ENCODE assay signal across 9 mouse cellular contexts in genomic region chr9:78787866-78788265, GRCm38 (mm10).
DNase-seq lines count a peak whose midpoint lies in the region; ATAC-seq and TF ChIP-seq lines count a peak whose summit lies in the region.
"Had no signal": no experiment of that assay in that cellular context is flagged by ENCODE, and none has a peak within 500 bp of the region (broad histone marks: within the 10 kb centered on the region; RNA-seq: fewer than 3 reads in every experiment).

No protein-coding gene starts in this region.

- H3K9ac ChIP-seq in ES-E14 (ENCODE audit: insufficient read depth, low read depth, low read length, poor library complexity, severe bottlenecking): no peak overlapping the region
- H3K9ac ChIP-seq in hindbrain, embryonic 13.5 days: no peak overlapping the region
- H3K9ac ChIP-seq in midbrain, postnatal 0 days (replicated peaks; ENCODE audit: low read length, poor library complexity, severe bottlenecking): no peak overlapping the region

- in situ Hi-C loops in ES-E14 (cut with MboI; ENCODE audit: low sequenced_read_pairs in 2 of 2, unreplicated experiment in 2 of 2): no loop called here

- H3K4me3 ChIP-seq in ES-E14 (ENCODE audit: insufficient read depth in 1 of 2, low read depth in 1 of 2, low read length in 2 of 2, poor library complexity in 1 of 2, severe bottlenecking in 1 of 2): no peak overlapping the region
- H3K4me3 ChIP-seq in hindbrain, embryonic 13.5 days: no peak overlapping the region
- H3K4me3 ChIP-seq in midbrain, postnatal 0 days (ENCODE audit: low read depth, low read length): no peak overlapping the region

- ATAC-seq in frontal cortex, adult (ENCODE audit: low TSS enrichment): peak; percentile 99
- peak; percentile 83 for ATAC-seq in hindbrain, embryonic 13.5 days (ENCODE audit: low FRiP score)
- ATAC-seq in midbrain, postnatal 0 days (ENCODE audit: low FRiP score): peak; percentile 82

- no peak overlapping the region for H3K27ac ChIP-seq in ES-E14 (ENCODE audit: insufficient read depth, low read depth, low read length, poor library complexity, severe bottlenecking)
- H3K27ac ChIP-seq in hindbrain, embryonic 13.5 days: no peak overlapping the region
- no peak overlapping the region for H3K27ac ChIP-seq in midbrain, postnatal 0 days (ENCODE audit: low read depth, low read length)

- 3% methylated on average over 1 of the region's 1 CpGs for WGBS in hindbrain, embryonic 13.5 days
- WGBS in midbrain, postnatal 0 days: 9% methylated on average over 1 of the region's 1 CpGs

- no peaks in the 10 kb centered on the region for H3K36me3 ChIP-seq in ES-E14 (ENCODE audit: control insufficient read depth, insufficient read depth, low read length, poor library complexity, severe bottlenecking)
- H3K36me3 ChIP-seq in hindbrain, embryonic 13.5 days: no peaks in the 10 kb centered on the region
- no peaks in the 10 kb centered on the region for H3K36me3 ChIP-seq in midbrain, postnatal 0 days (ENCODE audit: insufficient read depth, low read length)
- H3K36me3 ChIP-seq: G1E had no signal

- H3K27me3 ChIP-seq in hindbrain, embryonic 13.5 days: no peaks in the 10 kb centered on the region
- H3K27me3 ChIP-seq in midbrain, postnatal 0 days (ENCODE audit: insufficient read depth, low read length): no peaks in the 10 kb centered on the region

- no peaks in the 10 kb centered on the region for H3K4me1 ChIP-seq in ES-E14 (ENCODE audit: control insufficient read depth in 2 of 2, insufficient read depth in 2 of 2, low read length in 2 of 2, poor library complexity in 1 of 2)
- H3K4me1 ChIP-seq in hindbrain, embryonic 13.5 days (replicated peaks): no peaks in the 10 kb centered on the region
- no peaks in the 10 kb centered on the region for H3K4me1 ChIP-seq in midbrain, postnatal 0 days (ENCODE audit: insufficient read depth, low read length)

- H3K4me2 ChIP-seq in hindbrain, embryonic 13.5 days: no peak overlapping the region
- no peak overlapping the region for H3K4me2 ChIP-seq in midbrain, postnatal 0 days (ENCODE audit: low read depth, low read length, poor library complexity, severe bottlenecking)

- intact Hi-C loops in left cerebral cortex, postnatal 10 days (cut with DNase I): loop anchor here (5.0 kb wide), 2 partner anchors 319 to 929 kb away; partner anchors contain the start of gene Col12a1

- no peaks in the 10 kb centered on the region for H3K9me3 ChIP-seq in ES-E14 (ENCODE audit: control insufficient read depth, insufficient read depth, low read depth, low read length)
- H3K9me3 ChIP-seq in hindbrain, embryonic 13.5 days: no peaks in the 10 kb centered on the region
- no peaks in the 10 kb centered on the region for H3K9me3 ChIP-seq in midbrain, postnatal 0 days (ENCODE audit: low read length)
- H3K9me3 ChIP-seq: G1E had no signal

- TF ChIP-seq CTCF in midbrain, postnatal 0 days (IDR thresholded peaks at IDR 0.05): peak; percentile 88

- no peak for DNase-seq in frontal cortex, postnatal 25 days (ENCODE audit: low spot score in 2 of 2)
- DNase-seq in ES-E14 (ENCODE audit: low read depth, low spot score): peak; percentile 42
- peak; percentile 89 for DNase-seq in embryo, embryonic 10 days (ENCODE audit: low spot score)
- DNase-seq in left cerebral cortex, postnatal 10 days (ENCODE audit: extremely low spot score in 1 of 2, low spot score in 2 of 2): peak; percentile 18 to 54
- peak; percentile 91 for DNase-seq in midbrain, postnatal 0 days (ENCODE audit: low spot score)
- DNase-seq in urinary bladder, postnatal 10 days (ENCODE audit: low spot score): no peak

TF ChIP-seq in ES-E14, 5 proteins besides CTCF, POLR2A, EP300 and RAD21:
- TF ChIP-seq ZC3H11A (IDR thresholded peaks at IDR 0.05; ENCODE audit: borderline replicate concordance, low read depth, low read length) (peak; percentile 42; the same call in 1 of the 2 replicates), MAFK (IDR thresholded peaks at IDR 0.05; ENCODE audit: insufficient read depth, low read depth, low read length) (no peak), HCFC1 (IDR thresholded peaks at IDR 0.05; ENCODE audit: borderline replicate concordance, insufficient read depth, low read length) (no peak), CHD2 (IDR thresholded peaks at IDR 0.05; ENCODE audit: low read depth, low read length) (no peak), ZNF384 (IDR thresholded peaks at IDR 0.05; ENCODE audit: low read depth, low read length) (no peak)
TF ChIP-seq in ES-E14: peak in this region for 1.

Comparison
In these comparisons a context has a peak if more than half of its experiments do, and no peak if none do; other contexts are left out.
1. DNase-seq: peak in ES-E14 (single experiment), embryo, embryonic 10 days (single experiment), left cerebral cortex, postnatal 10 days (2 of 2) and midbrain, postnatal 0 days (single experiment); none in frontal cortex, postnatal 25 days (0 of 2) and urinary bladder, postnatal 10 days (single experiment).
2. Peak in every context shown above with its lines, with median percentiles within 50 percentile points of each other: ATAC-seq.